Mouse (Mus musculus) embryo, embryonic 10.5 days (tissue): Measurements from ENCODE around the gene Napb.
A peak's percentile ranks its signal among the peaks of the same experiment; 100 is the strongest.
"Not testable (repeated sequence)": the region's sequence is repeated elsewhere in the genome, so short reads cannot be mapped to it uniquely, and the experiment has no call there.

Source experiments
- DNase-seq: peaks from one replicate; pipeline ENCODE4 v3.0.0-alpha.2; 2015; ENCODE audit warnings: low spot score

Gene Napb

DNA sequence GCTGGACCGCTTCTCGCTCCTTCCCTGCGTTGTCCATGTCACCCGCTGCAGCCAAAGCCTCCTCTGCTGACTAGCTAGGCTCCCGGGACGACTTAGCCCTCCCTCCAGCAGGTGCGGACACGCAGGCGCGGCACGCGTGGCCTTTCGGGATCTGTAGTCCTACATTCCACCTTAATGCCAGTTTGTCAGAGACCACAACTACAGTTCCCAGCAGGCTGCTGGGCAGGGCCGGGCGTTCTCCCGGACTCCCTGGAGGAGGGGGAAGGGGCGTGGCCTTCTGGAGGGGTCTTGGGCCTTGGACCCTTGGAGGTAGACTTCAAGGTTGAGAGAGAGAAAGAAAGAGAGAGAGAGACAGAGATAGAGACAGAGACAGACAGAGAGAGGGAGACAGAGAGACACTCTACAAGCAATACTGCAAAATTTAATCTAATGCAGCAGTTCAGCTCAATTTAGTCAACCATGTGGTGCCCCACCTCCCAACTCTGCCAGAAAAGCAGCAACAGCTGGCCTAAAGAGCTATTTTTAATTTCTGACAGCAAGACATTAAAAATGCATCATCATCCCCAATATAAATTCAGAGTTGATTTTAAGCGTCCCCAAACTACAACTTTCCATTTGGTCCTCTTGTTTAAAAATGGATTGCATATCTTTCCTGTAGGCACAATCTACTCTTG lies at the start of gene Napb:
Gene Napb (minus strand): TSS at position 141 of the 674 bp plus-strand sequence.
- DNase-seq: peak; percentile 96

DNA sequence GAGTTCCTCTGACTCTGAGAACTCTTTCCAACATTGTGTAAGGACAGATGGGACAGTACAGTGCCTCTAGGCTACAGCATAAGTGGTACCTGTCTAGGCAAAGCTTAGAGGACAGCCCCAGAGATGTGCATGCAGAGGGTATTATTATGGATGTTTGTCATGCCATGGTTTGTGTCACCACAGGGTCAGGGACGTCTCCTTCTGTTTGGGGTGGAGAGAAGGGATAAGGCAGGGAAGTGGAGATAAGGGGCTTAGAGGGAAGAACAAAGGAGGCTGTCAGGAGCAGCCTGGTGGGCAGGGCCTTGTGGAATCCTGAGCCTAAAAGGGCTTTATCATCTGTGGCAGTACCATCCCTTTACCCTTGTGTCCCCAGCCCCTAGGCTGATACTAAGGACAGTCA lies 49.4 kb upstream of the Napb start, which contains the start of gene 8030411F24Rik:
Gene 8030411F24Rik (plus strand): TSS at position 301 of the 400 bp plus-strand sequence.
- DNase-seq: no peak

DNA sequence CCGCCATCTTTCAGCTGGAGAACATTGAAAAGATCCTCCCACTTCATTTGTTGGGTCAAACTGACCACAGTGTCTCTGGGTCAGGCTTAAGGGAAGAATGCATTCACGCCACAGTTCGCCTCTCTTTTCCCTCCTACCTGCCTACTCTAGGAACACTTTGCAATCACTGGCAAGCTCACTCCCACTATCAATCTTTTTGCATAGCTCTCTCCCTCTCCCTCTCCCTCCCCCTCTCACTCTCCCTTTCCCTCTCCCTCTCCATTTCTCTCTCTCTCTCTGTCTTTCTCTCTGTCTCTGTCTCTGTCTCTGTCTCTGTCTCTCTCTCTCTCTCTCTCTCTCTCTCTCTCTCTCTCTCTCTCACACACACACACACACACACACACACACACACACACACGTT lies 39.1 kb upstream of the Napb start, which contains the start of gene Cst11:
Gene Cst11 (minus strand): TSS at position 101 of the 400 bp plus-strand sequence.
- DNase-seq: not testable (repeated sequence)

DNA sequence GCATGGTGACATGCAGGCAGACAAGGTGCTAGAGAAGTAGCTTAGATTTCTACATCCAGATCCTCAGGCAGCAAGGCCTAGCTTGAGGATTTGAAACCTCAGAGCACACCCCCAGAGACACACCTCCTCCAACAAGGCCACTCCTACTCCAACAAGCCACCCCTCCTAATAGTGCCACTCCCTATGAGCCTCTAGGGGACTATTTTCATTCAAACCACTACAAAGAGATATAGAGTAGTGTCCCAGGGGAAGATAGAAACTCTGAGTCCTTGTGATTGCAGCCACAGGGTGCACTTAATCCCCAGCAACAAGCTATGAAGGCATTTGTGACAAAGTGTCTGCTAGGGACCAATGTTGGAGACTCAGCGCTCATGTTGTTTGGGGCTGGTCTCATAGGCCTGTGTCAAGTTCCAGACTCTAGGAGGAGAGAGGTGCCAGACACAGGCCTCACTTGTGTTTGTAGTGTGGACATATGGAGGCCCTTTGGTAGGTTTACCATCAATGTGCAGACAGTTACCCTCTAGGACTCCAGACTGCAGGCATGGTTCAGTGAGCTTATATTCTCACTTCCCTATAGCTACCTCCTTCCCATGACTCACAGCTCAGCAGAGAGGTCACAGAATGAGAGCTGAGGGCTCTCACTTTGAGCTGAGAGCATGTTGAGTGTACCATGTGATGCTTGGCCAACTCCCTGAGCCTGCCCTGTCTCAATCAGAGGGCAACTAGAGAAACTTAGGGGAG lies 31.6 kb upstream of the Napb start:
- DNase-seq: no peak

DNA sequence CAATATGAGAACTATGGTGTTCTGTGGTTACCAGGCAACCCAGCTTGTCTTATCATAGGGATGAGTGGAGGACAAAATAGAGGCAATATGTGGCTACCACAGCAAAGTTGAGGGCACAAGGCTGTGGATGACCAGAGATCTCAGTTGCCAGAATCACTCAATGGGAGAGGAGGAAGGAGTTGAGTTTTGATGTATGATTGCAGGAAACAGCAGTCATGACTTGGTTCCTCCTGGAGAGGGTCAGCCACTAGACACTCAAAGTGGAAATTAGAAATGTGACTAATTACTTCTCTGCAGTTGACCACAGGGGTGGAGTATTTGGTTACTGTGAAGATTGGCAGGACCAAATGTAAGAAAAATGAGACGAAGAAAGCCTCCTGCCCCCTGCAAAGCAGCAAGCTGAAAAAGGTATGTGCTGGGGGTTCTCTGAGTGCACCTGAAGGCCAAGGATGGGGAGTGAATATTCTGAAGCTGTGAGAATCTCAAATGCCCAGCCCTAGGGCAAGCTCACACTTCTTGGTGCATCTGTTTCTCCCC lies 22.1 kb upstream of the Napb start:
- no peak for DNase-seq

DNA sequence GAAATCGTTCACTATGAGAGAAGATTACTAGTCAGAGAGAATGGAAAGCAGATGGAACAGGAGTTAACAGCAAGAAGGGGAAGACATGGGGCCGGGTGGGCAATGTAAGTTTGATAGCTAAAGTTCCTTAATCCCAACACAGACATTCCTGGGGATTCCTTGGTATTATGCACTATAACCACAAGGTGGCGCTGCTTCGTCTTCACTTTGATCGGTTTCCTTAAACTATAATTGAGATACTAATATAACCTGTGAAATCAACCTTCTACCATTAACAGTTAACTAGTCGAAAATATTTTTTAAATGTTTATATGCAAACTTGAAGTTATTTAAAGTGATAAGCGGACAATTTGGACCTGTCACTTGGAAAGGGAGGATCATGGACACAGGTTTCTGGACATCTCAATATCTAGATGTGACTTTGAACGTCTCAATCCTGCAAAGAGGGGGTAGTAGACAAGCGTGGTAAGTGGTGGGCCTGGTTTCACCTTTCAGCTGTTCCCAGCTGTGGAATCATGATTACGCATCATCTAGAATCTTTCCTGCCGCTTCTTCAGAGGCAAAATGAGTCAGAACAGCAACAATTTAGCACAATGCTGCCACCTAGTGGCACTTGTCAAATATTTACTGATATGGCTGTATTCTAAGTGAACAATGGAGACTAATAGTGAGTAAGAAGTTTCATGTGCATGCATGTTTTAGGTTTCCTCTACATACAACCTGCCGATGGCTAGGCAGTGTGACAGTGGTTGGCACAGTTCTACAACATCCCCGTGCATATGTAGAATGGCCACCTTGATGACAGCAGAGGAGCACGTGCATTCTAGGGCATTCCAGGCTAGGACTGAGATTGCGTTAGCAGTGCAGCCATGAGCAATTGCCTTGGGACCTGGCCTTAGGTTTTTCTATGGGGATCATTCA lies 19.9 kb upstream of the Napb start:
- DNase-seq: peak; percentile 94

DNA sequence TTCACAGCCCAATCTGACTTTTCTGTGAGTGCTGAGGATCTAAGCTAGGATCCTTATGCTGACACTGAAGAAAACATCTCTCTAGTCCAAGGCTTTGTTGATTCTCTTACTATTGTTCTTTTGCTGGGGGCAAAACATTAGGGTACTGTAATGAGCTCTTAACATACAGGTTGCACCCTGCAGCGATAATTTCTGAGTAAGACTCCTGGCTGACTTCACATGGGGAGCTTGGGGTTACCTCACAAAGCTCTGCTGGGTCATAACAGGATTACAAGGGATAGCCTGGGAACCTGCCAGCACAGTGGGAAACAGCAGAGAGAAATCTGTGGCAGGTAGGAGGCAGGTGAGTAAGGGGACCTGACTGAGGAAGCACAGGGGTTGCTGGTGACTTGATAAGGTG lies 17.8 kb upstream of the Napb start, which contains the start of gene Cstl1:
Gene Cstl1 (plus strand): TSS at position 301 of the 400 bp plus-strand sequence.
- DNase-seq: no peak

DNA sequence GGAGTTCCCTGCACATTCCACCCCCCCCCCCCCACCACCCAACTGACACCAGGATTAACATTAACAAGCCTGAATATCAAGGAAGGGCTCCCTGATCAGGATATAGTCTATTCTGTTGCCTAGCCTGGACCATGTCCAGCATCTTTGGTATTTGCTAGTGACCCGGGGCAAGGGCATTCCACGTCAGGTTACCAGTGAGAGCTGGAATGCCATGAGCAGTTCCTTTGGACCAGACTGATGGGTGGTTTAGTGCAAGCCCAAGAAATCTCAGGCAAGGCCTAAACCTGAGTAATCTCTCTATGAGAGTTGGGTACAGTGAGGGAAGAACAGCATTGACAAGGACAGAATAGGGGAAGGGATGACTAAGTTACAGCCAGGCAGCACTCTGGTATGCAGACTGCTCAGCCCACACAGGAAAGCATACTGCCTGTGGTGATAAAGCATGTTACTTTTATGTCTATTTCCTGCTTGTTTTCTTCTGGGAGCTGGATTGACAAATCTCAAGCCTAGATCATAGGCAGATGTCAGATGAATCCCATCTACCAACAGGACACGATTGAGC lies 11.7 kb upstream of the Napb start:
- DNase-seq: no peak

DNA sequence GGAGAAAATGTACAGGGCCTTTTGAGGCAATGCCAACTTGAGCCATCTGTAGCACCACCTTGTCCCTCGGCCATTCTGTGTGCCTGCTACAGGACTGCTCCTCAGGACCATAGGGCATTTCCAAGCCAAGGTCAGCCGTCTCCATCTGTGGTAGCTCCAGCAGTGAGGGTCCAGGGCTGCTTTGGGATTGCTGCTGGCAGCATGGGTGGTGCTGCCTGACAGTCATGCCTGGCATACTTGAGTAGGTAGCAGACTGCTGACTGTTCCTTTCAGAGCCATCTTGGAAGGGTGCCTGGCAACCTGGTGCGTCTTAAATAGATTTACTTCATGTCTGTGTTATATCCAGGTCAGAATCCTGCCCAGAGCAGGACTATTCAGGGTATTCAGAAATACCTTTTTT lies 10.7 kb upstream of the Napb start:
- no peak for DNase-seq

DNA sequence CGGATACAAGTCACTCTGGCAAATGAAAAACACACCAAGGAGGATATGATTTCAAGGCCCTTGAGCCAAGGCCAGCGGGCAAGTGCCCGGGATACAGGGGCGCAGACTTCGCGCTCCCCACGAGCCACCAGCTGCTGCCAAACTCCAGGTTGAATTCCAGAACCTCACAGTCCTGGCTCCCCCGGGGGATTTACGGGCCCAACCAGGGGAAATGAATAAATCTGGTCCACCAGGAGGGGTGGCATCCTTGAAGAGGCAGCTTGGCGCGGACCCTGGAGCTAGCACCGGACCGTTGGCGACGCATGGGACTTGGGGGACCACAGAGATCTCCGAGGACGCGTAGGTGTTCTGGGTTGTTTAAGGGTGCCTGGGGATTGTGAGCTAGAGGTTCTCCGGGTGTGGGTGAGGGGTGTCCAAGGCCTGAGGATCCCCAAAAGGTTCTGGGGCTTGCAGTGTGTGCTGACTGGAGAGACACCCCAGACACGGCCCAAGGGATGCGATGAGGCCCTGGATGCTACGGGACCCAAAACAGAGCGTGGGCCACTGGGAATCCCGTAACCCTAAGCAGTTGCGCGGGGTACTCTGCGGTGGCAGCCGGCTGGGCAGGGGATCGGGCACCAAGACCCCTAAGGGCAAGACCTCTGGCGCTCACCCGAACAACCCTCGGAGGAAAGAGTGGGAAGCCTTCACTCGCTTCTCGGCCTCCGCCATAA lies 497 bp downstream of the Napb start:
- peak; percentile 39 for DNase-seq

DNA sequence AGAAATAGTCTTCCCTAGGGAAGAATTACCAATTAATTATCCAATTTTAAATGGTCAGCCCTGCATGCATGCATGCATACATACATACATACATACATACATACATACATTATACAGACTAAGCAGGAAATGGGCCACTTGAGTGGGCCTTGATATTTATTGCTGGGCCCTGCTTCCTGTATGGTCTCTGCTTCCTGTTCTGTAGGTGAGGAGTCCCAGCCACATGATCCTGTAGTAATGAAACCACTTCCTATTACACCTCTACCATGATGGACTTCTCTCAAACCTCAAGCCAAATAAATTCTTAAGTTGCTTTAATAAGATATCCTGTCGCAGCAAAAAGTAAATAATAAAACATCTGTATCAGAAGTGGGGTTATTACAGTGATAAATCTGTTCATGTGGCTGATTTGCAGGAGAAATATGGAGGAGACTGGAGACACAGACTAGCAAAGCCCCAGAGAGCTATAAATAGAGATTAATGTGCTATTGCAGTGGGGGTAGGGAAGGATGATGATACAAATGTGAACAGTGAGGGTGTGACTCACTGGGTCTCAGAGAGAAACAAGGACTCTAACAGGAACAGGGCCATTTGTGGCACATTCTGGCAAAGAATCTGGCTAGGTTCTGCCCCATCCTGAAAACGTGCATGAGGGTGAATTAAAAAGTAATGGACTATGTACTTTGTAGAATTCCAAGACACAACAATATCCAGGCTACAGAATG lies 12.8 kb downstream of the Napb start:
- no peak for DNase-seq

DNA sequence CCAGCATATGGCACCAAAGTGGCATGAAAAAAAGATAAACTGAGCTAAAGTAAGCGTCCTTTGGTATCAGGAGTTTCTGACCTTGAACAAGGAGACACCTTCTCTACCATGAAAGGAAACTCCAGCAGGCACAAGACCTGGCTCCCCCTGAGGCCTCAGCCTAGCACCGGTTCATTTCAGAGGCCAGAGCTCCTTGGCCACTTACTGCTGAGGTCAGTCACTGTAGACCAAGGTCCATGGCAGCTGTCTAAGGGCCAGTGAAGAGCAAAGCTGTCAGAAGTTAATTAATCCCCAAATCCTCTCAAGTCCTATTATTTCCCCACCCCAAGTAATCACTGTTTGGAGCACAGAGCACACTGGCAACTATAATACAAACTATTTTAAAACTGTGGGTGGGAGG lies 15.2 kb downstream of the Napb start:
- DNase-seq: no peak

DNA sequence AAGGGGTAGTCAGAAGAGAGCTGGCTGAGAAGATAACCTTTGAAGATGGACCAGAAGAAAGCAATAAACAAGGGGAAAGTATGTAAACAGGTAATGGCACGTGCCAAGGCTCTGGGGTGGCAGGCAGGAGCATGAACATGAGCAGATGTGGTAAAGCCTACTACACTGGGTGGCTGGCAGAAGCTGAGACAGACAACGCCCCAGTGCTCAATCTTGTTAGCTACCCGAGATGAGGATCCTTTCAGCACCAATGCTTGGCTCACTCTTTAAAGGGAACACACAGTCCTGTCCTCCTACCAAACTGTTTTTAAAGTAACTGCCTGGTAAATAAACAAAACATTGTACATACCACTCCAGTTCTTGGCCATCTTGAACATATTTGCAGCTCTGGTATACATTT lies 19.9 kb downstream of the Napb start:
- DNase-seq: no peak

DNA sequence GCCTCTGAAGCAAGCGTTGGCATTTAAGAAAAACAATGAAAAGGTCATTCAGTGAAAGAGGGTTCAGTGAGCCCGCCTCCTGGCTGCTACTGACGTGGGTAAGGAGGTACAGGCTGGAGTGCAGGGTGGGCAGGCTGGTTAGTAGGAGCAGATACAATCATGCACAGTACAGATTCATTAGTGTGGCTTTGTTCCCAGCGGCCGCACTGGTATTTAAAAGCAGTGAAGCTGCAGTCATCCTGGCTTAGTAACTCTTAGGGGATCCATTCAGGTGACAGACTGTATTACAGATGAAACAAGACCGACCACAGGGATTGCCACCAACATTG lies 25.1 kb downstream of the Napb start:
- no peak for DNase-seq

DNA sequence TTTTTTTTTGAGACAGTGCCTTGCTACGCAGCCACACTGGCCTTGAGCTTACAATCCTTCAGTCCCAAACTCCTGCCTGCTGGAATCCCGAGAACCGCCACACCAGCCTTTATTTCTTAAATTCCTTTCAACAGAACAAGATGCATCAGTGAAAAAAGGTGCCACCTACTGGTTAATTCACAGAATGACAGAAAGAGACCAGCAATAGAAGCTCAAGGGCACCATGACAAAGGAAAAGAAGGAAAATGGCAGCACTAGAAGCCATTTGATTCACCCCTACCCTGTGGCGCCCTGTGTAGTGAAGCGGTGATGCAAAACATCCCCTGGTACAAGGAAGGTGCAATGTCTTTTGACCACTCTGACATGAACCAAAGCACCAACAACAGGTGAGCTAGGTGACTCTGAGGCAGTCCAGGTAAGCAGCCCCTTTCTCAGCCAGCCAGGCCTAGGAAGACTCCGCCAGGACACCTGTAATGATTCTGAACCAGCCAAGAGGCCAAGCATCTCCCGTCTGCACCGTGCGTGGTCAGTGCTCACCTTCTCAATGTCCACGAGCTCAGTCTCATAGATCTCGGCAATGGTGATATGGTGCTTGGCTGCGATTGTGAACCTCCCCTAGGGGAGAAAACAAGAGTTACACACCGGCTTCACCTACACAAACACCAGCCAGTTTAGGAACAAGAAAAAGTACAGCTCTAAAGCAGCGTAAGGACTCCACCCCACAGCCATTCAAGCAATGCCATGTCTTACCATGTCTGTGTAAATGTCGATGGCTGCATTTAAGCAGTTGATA lies 25.7 kb downstream of the Napb start:
- peak; percentile 79 for DNase-seq

DNA sequence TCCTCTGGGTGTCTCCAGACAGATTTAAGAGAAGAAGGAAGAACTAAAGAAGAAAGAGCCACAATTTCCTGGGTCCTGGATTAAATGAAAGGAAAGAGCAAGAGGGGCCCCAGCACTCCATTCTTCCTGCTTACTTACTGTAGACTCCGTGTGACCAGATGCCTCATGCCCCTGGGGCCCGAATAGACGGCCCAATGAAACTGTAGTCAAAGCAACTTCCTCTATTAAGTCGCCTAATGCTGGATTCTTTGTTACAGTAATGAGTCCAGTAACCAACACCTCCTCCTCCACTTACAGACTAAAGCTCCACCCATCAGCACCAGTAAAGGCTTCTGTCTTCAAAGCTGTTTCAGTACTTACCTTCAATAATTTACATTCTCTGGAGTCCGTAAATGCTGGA lies 33.7 kb downstream of the Napb start:
- DNase-seq: no peak

DNA sequence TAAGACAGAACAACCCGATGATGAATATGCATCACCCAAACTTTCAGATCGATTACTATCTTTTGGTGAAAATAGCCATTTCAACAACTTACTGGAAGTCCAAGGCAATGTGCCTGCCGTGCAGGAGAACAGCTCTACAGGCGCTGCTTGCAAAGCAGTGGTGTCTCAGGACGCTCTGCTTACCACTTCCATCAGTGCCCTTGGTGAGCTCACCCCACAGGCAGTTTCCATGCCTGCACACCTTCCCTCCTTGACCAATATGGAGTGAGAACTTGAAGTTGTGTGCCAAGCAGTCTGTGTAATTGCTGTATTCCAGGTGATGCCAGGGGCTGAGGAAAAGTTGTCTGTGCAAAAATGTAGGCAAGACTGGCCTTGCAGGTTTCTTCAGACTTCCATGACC lies 41.5 kb downstream of the Napb start:
- DNase-seq: no peak

DNA sequence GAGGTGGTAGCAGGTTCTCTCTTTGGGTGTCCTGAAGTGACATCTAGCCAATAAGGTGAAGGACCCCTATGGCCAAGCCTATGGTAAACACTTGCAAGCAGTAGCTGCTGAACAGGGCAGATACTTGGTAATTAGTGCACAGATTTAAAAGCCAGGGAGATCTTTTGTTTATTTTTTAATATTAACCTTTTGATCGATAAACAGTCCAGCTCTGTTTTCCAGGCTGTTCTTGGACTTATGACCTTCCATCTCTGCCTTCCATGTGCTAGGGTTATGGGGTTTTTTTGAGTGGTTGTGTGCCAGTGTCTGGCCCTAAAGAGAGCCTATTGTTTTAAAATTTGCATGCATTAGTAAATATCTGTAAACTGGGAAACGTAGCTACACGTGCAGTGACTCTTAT lies 42.0 kb downstream of the Napb start:
- DNase-seq: no peak

DNA sequence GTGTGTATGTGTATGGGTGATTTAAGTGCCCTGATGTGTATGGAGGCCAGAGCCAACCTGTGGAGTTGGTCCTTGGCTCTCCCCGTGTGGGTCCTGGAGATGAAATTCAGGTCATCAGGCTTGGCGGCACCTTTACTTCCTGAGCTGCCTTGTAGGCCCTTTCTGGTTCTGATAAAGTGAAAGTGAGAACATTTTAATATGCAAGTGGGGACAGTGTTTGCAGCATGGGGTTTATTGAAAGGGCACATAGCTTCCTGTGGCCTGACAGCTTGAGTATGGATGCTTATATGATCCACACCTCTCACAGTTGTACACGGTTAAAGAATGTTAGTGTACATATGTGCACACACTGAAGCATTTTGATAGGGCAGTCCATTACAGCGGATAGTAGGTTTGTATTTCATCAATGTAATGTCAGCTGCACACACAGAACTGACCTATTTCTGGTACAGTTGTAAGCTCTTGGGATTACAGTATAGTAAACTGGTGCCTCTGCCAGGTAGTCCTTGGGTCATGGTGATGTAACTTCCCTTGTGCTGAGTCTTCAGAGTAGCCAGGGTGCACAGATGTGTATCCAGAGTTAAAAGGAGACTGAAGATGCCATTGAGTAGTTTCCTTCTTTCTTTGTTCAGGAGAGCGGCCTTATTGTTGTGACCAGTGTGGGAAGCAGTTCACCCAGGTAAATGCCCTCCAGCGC lies 42.7 kb downstream of the Napb start:
- no peak for DNase-seq
